Mouse (Mus musculus): ENCODE measurements around the gene Fbxl18. TPM values are rescaled to one million over a fixed set of nuclear protein-coding genes. Genes with fewer than 3 reads are reported as not detected.

The Fbxl18 gene
- polyA plus RNA-seq, 1 experiment from 2014 or later, result 25.6 TPM

GRCm38 (mm10) chr5:142926940-142927228 is 31.7 kb upstream of the Fbxl18 start:
- peaks cover 40% of the 10 kb centered on the region for H3K4me1 ChIP-seq
- DNase-seq (ENCODE audit: low spot score), result no peak
- no peaks in the 10 kb centered on the region for H3K9me3 ChIP-seq
- H3K4me3 ChIP-seq, result no peak overlapping the region
- H3K36me3 ChIP-seq (replicated peaks), result no peaks in the 10 kb centered on the region
- WGBS, result 49% methylated on average over 3 of the region's 3 CpGs
- H3K27me3 ChIP-seq (replicated peaks; ENCODE audit: low read depth, poor library complexity, severe bottlenecking), result no peaks in the 10 kb centered on the region; the same call in 1 of the 2 replicates
- peak overlapping the region; percentile 83 for H3K27ac ChIP-seq (replicated peaks)

DNA sequence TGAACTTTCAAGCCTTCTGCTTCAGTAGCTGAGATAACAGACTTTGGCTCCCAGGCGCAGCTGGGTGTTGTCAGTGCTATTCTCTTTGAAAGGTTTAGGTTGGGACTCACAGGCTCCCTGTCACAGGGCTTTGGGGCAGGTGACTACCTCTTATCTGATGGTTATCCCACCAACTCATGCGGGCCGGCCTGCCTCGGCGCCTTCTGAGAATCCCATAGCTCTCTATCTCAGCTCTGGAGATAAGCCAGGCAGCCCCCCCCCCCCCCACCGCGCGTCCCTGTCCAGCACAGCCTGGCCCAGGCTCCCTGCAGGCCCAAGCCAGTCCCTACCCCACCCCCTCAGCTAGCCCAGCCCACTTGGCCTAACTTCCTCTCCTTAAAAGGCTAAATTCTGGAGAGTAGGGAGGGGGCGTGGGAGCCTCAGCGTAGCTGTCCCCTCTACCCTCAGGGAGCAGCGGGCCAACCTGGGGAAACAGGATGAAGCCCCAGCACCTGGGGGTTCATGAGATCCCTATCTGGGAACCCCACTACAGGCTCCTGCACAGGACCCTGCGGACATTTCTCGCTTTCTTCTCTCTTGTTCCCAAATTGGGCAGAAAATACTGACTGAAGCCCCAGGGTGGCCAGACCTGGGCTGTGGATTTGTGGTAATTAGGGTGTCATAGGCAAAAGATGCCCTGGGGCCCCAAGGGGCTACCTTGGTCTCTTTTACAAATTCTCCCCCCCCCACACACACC is 31.2 kb upstream of the Fbxl18 start:
- no peaks in the 10 kb centered on the region; the same call in 1 of the 2 replicates for H3K27me3 ChIP-seq (replicated peaks; ENCODE audit: low read depth, poor library complexity, severe bottlenecking)
- peak; percentile 77 for DNase-seq (ENCODE audit: low spot score)
- peak overlapping the region; percentile 28; the same call in 1 of the 2 replicates for H3K4me3 ChIP-seq
- peak overlapping the region; percentile 83 for H3K27ac ChIP-seq (replicated peaks)
- 8% methylated on average over 13 of the region's 13 CpGs for WGBS
- H3K4me1 ChIP-seq, result peaks cover 39% of the 10 kb centered on the region
- H3K9me3 ChIP-seq, result no peaks in the 10 kb centered on the region
- H3K36me3 ChIP-seq (replicated peaks), result no peaks in the 10 kb centered on the region

DNA sequence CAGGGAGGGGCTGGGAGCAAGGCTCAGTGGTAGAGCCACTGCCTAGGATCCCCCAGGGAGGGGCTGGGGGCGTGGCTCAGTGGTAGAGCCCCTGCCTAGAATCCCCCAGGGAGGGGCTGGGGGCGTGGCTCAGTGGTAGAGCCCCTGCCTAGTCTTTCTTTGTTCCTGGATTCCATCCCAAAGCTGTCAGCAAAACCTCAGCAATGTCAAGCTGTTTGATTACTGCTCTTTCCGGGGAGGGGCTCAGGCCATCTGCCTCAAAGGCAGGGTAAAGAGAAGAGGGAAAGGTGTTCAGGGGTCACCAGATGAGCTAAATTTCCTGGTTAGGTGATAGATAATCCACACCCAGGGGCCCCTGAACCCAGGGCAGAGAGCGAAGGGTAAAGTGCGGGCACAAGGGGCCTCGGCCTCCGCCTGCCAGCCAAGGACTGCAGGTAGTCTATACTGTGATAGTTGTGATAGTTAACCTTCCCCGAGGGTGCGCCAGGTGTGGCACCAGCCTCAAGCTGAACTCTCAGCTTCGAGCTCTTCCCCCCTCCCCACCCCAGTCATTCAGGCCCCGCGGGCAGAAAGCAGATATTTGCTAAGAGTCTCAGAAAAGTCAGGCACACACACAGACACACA is 29.2 kb upstream of the Fbxl18 start:
- no peaks in the 10 kb centered on the region for H3K9me3 ChIP-seq
- H3K36me3 ChIP-seq (replicated peaks), result no peaks in the 10 kb centered on the region
- no peak overlapping the region for H3K4me3 ChIP-seq
- no peak for DNase-seq (ENCODE audit: low spot score)
- H3K4me1 ChIP-seq, result peaks cover 40% of the 10 kb centered on the region
- no peaks in the 10 kb centered on the region; the same call in 1 of the 2 replicates for H3K27me3 ChIP-seq (replicated peaks; ENCODE audit: low read depth, poor library complexity, severe bottlenecking)
- WGBS, result 80% methylated on average over 12 of the region's 12 CpGs
- no peak overlapping the region; the same call in 1 of the 2 replicates for H3K27ac ChIP-seq (replicated peaks)

DNA sequence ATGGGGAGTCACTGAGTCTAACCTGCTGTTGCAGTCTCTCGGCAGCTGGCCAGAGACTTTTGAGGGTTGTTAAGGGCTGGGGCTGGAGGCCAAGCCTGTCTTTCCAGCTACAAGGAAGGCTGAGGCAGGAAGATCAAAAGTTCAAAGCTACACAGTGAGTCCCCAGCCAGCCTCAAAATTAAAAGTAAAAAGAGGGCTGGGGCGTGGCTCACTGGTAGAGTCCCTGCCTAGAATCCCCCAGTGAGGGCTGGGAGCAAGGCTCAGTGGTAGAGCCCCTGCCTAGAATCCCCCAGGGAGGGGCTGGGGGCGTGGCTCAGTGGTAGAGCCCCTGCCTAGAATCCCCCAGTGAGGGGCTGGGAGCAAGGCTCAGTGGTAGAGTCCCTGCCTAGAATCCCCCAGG is 28.6 kb upstream of the Fbxl18 start:
- no peak for DNase-seq (ENCODE audit: low spot score)
- Histone ChIP-seq H3K4me1 (peaks cover 33% of the 10 kb centered on the region), H3K36me3 (replicated peaks) (no peaks in the 10 kb centered on the region), H3K4me3 (no peak overlapping the region), H3K27me3 (replicated peaks; ENCODE audit: low read depth, poor library complexity, severe bottlenecking) (no peaks in the 10 kb centered on the region; the same call in 1 of the 2 replicates), H3K27ac (replicated peaks) (no peak overlapping the region), H3K9me3 (no peaks in the 10 kb centered on the region)
- WGBS, result 80% methylated on average over 3 of the region's 3 CpGs

DNA sequence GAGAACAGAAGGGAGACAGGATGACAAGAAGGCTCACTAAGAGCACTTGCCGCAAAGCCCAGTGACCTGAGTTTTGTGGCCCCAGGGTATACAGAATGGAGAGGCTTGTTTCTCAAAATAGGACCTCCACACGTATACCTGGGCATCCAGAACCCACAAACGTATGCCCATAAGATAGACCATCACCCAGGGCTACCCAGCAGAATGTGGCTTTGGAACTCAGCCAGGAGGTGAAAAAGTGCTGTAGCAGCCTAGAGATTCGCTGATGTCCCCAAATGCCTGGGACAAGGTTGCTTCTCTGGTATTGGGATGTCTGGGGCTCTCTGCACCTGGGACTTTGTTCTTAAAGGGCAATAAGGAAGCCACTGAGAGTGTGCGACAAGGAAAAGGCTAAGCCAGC is 27.0 kb upstream of the Fbxl18 start:
- 88% methylated on average over 5 of the region's 5 CpGs for WGBS
- no peaks in the 10 kb centered on the region; the same call in 1 of the 2 replicates for H3K27me3 ChIP-seq (replicated peaks; ENCODE audit: low read depth, poor library complexity, severe bottlenecking)
- no peak for DNase-seq (ENCODE audit: low spot score)
- H3K4me3 ChIP-seq, result no peak overlapping the region
- H3K27ac ChIP-seq (replicated peaks), result no peak overlapping the region
- no peaks in the 10 kb centered on the region for H3K9me3 ChIP-seq
- no peaks in the 10 kb centered on the region for H3K36me3 ChIP-seq (replicated peaks)
- H3K4me1 ChIP-seq, result peaks cover 26% of the 10 kb centered on the region

- Histone ChIP-seq H3K27ac (replicated peaks) (peak overlapping the region; percentile 70; the same call in 1 of the 2 replicates), H3K4me3 (no peak overlapping the region), H3K36me3 (replicated peaks) (no peaks in the 10 kb centered on the region), H3K4me1 (peaks cover 18% of the 10 kb centered on the region), H3K27me3 (replicated peaks; ENCODE audit: low read depth, poor library complexity, severe bottlenecking) (no peaks in the 10 kb centered on the region), H3K9me3 (no peaks in the 10 kb centered on the region)
- no peak for DNase-seq (ENCODE audit: low spot score)
- WGBS, result 72% methylated on average over 6 of the region's 6 CpGs
Observed at GRCm38 (mm10) chr5:142921074-142921459, 25.8 kb upstream of the Fbxl18 start.

GRCm38 (mm10) chr5:142920311-142921073 is 25.3 kb upstream of the Fbxl18 start:
- Histone ChIP-seq H3K4me3 (no peak overlapping the region), H3K9me3 (no peaks in the 10 kb centered on the region), H3K27ac (replicated peaks) (peak overlapping the region; percentile 70; the same call in 1 of the 2 replicates), H3K27me3 (replicated peaks; ENCODE audit: low read depth, poor library complexity, severe bottlenecking) (no peaks in the 10 kb centered on the region), H3K4me1 (peaks cover 14% of the 10 kb centered on the region), H3K36me3 (replicated peaks) (no peaks in the 10 kb centered on the region)
- DNase-seq (ENCODE audit: low spot score), result no peak
- 61% methylated on average over 8 of the region's 8 CpGs for WGBS

DNA sequence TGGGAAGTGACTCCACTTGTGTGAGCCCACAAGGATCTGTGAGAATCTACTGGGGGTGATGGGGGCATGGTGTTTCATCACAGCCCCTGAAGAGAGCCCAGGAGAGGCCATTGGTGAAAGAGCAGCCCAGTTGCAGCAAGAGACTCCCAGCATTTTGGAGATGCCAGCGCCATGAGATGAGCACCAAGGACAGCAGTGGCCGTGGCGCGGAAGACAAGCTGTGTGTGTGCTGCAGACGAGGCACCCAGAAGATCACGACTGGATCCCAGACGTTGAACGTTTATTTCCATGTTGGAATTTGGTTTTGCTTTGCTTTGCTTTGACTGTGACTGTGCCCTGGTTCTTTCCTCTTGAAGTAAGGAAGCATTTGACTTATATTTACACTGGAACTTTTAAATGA is 22.2 kb upstream of the Fbxl18 start:
- Histone ChIP-seq H3K36me3 (replicated peaks) (no peaks in the 10 kb centered on the region), H3K27ac (replicated peaks) (no peak overlapping the region), H3K4me1 (peaks cover 11% of the 10 kb centered on the region), H3K27me3 (replicated peaks; ENCODE audit: low read depth, poor library complexity, severe bottlenecking) (no peaks in the 10 kb centered on the region), H3K9me3 (no peaks in the 10 kb centered on the region), H3K4me3 (no peak overlapping the region)
- no peak for DNase-seq (ENCODE audit: low spot score)
- 93% methylated on average over 8 of the region's 8 CpGs for WGBS

DNA sequence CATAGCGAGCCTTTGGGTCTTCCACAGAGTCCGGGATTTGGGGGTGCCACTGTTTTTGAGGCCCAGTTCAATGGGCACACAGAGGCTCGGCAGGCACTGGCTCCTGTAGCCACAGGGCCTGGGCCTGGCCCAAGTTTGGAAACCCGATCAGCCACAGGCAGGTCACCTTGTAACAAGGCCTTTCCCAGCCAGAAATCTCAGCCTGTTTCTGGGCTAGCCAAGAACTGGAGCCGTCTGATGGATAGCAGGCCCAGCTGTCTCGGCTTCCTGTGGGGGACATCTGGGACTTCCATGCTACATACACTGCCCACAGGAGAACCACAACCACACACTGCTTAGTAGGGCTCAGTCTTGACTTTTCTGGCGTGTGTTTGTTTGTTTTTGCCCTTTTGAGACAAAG is 21.4 kb upstream of the Fbxl18 start:
- DNase-seq (ENCODE audit: low spot score), result no peak
- Histone ChIP-seq H3K27me3 (replicated peaks; ENCODE audit: low read depth, poor library complexity, severe bottlenecking) (no peaks in the 10 kb centered on the region), H3K4me1 (peaks cover 11% of the 10 kb centered on the region), H3K4me3 (no peak overlapping the region), H3K27ac (replicated peaks) (no peak overlapping the region), H3K9me3 (no peaks in the 10 kb centered on the region), H3K36me3 (replicated peaks) (no peaks in the 10 kb centered on the region)
- WGBS, result 79% methylated on average over 7 of the region's 7 CpGs

- Histone ChIP-seq H3K27me3 (replicated peaks; ENCODE audit: low read depth, poor library complexity, severe bottlenecking) (no peaks in the 10 kb centered on the region), H3K9me3 (no peaks in the 10 kb centered on the region), H3K27ac (replicated peaks) (no peak overlapping the region), H3K36me3 (replicated peaks) (no peaks in the 10 kb centered on the region), H3K4me3 (no peak overlapping the region), H3K4me1 (peaks cover 6% of the 10 kb centered on the region)
- DNase-seq (ENCODE audit: low spot score), result no peak
- 91% methylated on average over 11 of the region's 11 CpGs for WGBS
Observed at GRCm38 (mm10) chr5:142915231-142915630, 20.0 kb upstream of the Fbxl18 start.

DNA sequence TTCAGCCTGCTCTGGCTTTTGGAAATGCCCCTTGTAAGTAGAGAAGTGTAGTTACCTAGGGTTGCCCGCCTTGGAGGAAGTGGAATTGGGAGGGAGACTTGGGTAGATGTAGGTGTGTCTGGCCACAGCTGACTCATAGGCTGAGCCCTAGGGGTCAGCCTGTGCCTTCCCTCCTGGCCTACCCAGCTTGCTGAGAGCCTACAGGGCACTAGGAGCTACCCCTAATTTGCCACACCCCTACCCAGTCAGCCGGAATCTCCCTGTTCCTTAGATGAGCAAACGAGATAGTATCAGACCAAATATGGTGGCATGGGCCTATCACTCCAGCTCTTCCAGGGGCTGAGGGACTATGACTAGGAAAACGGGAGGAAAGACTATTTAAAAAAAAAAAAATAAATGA is 17.5 kb upstream of the Fbxl18 start:
- Histone ChIP-seq H3K36me3 (replicated peaks) (no peaks in the 10 kb centered on the region), H3K27me3 (replicated peaks; ENCODE audit: low read depth, poor library complexity, severe bottlenecking) (no peaks in the 10 kb centered on the region), H3K4me1 (peaks cover 31% of the 10 kb centered on the region), H3K27ac (replicated peaks) (no peak overlapping the region), H3K4me3 (no peak overlapping the region), H3K9me3 (no peaks in the 10 kb centered on the region)
- DNase-seq (ENCODE audit: low spot score), result no peak
- WGBS, result 84% methylated on average over 4 of the region's 4 CpGs

- no peak for DNase-seq (ENCODE audit: low spot score)
- Histone ChIP-seq H3K27me3 (replicated peaks; ENCODE audit: low read depth, poor library complexity, severe bottlenecking) (no peaks in the 10 kb centered on the region), H3K4me3 (no peak overlapping the region), H3K27ac (replicated peaks) (no peak overlapping the region), H3K4me1 (peaks cover 35% of the 10 kb centered on the region), H3K36me3 (replicated peaks) (no peaks in the 10 kb centered on the region), H3K9me3 (no peaks in the 10 kb centered on the region)
- WGBS, result 91% methylated on average over 3 of the region's 3 CpGs
Observed at GRCm38 (mm10) chr5:142912320-142912719, 17.1 kb upstream of the Fbxl18 start.

All from embryonic facial prominence, embryonic 10.5 days (tissue).